Mouse (Mus musculus) heart, postnatal 0 days (tissue): ENCODE results near the gene Gabarap. TPM values are rescaled to one million over a fixed set of nuclear protein-coding genes. Genes with fewer than 3 reads are reported as not detected.

Source experiments
- ATAC-seq: fragments of 200-750 bp; cut with Nextera tagmentation; 2 replicates; pipeline ENCODE4 v1.8.0; 2017; ENCODE audit warnings: low read depth, moderate number of reproducible peaks, moderate library complexity; ENCODE audit not compliant: insufficient read depth
- DNase-seq: peaks from one replicate; pipeline ENCODE4 v3.0.0-alpha.2; 2016; ENCODE audit warnings: low spot score
- H3K27ac ChIP-seq: fragments of 300-500 bp; sonication (generic); 2 replicates; pipeline ENCODE4 v1.5.1; 2014; ENCODE audit warnings: low read depth, mild to moderate bottlenecking
- H3K27me3 ChIP-seq: fragments of 300-500 bp; sonication (generic); 2 replicates; pipeline ENCODE4 v1.6.1; 2014; ENCODE audit warnings: low read length, mixed read lengths; ENCODE audit not compliant: control insufficient read depth, insufficient read depth
- H3K36me3 ChIP-seq: fragments of 300-500 bp; sonication (generic); replicated peaks from 2 replicates; pipeline ENCODE4 v1.6.1; 2014; ENCODE audit warnings: low read length, mixed read lengths; ENCODE audit not compliant: control insufficient read depth, insufficient read depth
- H3K4me1 ChIP-seq: fragments of 300-500 bp; sonication (generic); 2 replicates; pipeline ENCODE4 v1.6.1; 2014; ENCODE audit warnings: antibody characterized with exemption; ENCODE audit not compliant: control insufficient read depth, insufficient read depth
- H3K4me2 ChIP-seq: fragments of 300-500 bp; sonication (generic); 2 replicates; pipeline ENCODE4 v1.6.1; 2014; ENCODE audit warnings: low read depth, mild to moderate bottlenecking, low read length, moderate library complexity
- H3K4me3 ChIP-seq: fragments of 300-500 bp; sonication (generic); 2 replicates; pipeline ENCODE4 v1.5.1; 2014; ENCODE audit warnings: low read depth, low read length
- H3K9ac ChIP-seq: fragments of 300-500 bp; sonication (generic); replicated peaks from 2 replicates; pipeline ENCODE4 v1.6.1; 2014; ENCODE audit warnings: low read depth, low read length, mixed read lengths
- H3K9me3 ChIP-seq: fragments of 300-500 bp; sonication (generic); replicated peaks from 2 replicates; pipeline ENCODE4 v1.6.1; 2016; ENCODE audit warnings: low read length; ENCODE audit not compliant: control insufficient read depth
- CTCF ChIP-seq: IDR thresholded peaks from 2 replicates; pipeline ENCODE4 v1.5.1; 2016; ENCODE audit warnings: antibody characterized with exemption, control low read depth, low read depth
- EP300 ChIP-seq: IDR thresholded peaks from 2 replicates; pipeline ENCODE4 v1.6.1; 2016; ENCODE audit warnings: antibody characterized with exemption, low read depth
- WGBS: fragments of 180-500 bp; shearing (Covaris S2); extraction: QIAGEN DNeasy Blood & Tissue Kit; methylation state at CpG from one replicate; pipeline ENCODE4 v1.1.7; 2014; 5-methylcytosine and 5-hydroxymethylcytosine counted together
- polyA plus RNA-seq: library from polyadenylated mRNA; unstranded; fragments of >200 nt; fragmentation: Nextera tagmentation; extraction: Ambion mirVana; gene quantifications from 2 replicates; pipeline ENCODE4 v1.2.1, GENCODE M21; 2015
- total RNA-seq: library from RNA; depleted of rRNA; stranded (reverse); fragments of >200 nt; gene quantifications from 2 replicates; pipeline ENCODE4 v1.2.3, GENCODE M21; 2014; ENCODE audit warnings: low replicate concordance

Gene Gabarap
- total and polyA plus RNA-seq, 2 experiments from 2014 or later, result 305 to 472 TPM

GRCm38 (mm10) chr11:69956218-69956617, 34.7 kb upstream of the Gabarap start:
- H3K27me3 ChIP-seq, result no peaks in the 10 kb centered on the region
- H3K4me1 ChIP-seq, result no peaks in the 10 kb centered on the region
- H3K4me2 ChIP-seq, result no peak overlapping the region
- WGBS, result 85% methylated on average over 1 of the region's 1 CpGs
- no peak for TF ChIP-seq EP300
- no peak for TF ChIP-seq CTCF
- no peak overlapping the region for H3K27ac ChIP-seq
- no peaks in the 10 kb centered on the region for H3K9me3 ChIP-seq
- H3K36me3 ChIP-seq, result no peaks in the 10 kb centered on the region
- no peak overlapping the region for H3K4me3 ChIP-seq
- H3K9ac ChIP-seq, result no peak overlapping the region
- ATAC-seq, result no peak
- DNase-seq, result no peak

- Histone ChIP-seq H3K4me2 (no peak overlapping the region), H3K27ac (no peak overlapping the region), H3K36me3 (no peaks in the 10 kb centered on the region), H3K27me3 (peaks cover 37% of the 10 kb centered on the region), H3K9ac (no peak overlapping the region), H3K9me3 (no peaks in the 10 kb centered on the region), H3K4me3 (no peak overlapping the region), H3K4me1 (no peaks in the 10 kb centered on the region)
- no peak for TF ChIP-seq EP300
- TF ChIP-seq CTCF, result peak; percentile 25; the same call in 1 of the 2 replicates
- ATAC-seq, result no peak
- no peak for DNase-seq
- WGBS, result 25% methylated on average over 5 of the region's 5 CpGs
These were observed 30.3 kb upstream of the Gabarap start for GRCm38 (mm10) chr11:69960616-69961015.

- TF ChIP-seq CTCF, result no peak
- no peak for TF ChIP-seq EP300
These were observed 29.1 kb upstream of the Gabarap start for GRCm38 (mm10) chr11:69961841-69962240.

GRCm38 (mm10) chr11:69964650-69965270, 26.2 kb upstream of the Gabarap start, which contains the start of gene Cldn7:
Cldn7 (plus strand) TSS chr11:69964779.
- no peak within 1 kb of the TSS for H3K4me2 ChIP-seq
- peak within 1 kb of the TSS; percentile 10 for H3K4me3 ChIP-seq
- peaks cover 19% of the 10 kb centered on the region for H3K36me3 ChIP-seq
- WGBS, result 13% methylated on average over 23 of the region's 24 CpGs
- peaks cover 52% of the 10 kb centered on the region for H3K27me3 ChIP-seq
- DNase-seq, result no peak
- H3K27ac ChIP-seq, result no peak within 1 kb of the TSS
- H3K9ac ChIP-seq, result no peak within 1 kb of the TSS
- H3K9me3 ChIP-seq, result no peaks in the 10 kb centered on the region
- TF ChIP-seq CTCF (no peak), EP300 (no peak)
- 0 out of 2 replicates have a peak, but pooled peaks cover 10% of the 10 kb centered on the region for H3K4me1 ChIP-seq
- ATAC-seq, result no peak

More at GRCm38 (mm10) chr11:69961841-69962240, 29.1 kb upstream of the Gabarap start:
- 27% methylated on average over 5 of the region's 5 CpGs for WGBS
- DNase-seq (no peak), ATAC-seq (no peak)
- no peak overlapping the region for H3K27ac ChIP-seq
- H3K9ac ChIP-seq, result no peak overlapping the region
- H3K4me1 ChIP-seq, result 0 out of 2 replicates have a peak, but pooled peaks cover 8% of the 10 kb centered on the region
- no peak overlapping the region for H3K4me2 ChIP-seq
- H3K36me3 ChIP-seq, result no peaks in the 10 kb centered on the region
- H3K4me3 ChIP-seq, result no peak overlapping the region
- H3K27me3 ChIP-seq, result peaks cover 49% of the 10 kb centered on the region
- no peaks in the 10 kb centered on the region for H3K9me3 ChIP-seq

GRCm38 (mm10) chr11:69965271-69966005, 25.5 kb upstream of the Gabarap start:
- H3K27me3 ChIP-seq, result peaks cover 52% of the 10 kb centered on the region
- H3K27ac ChIP-seq, result no peak overlapping the region
- no peak overlapping the region for H3K9ac ChIP-seq
- no peak for TF ChIP-seq CTCF
- TF ChIP-seq EP300, result no peak
- DNase-seq (no peak), ATAC-seq (no peak)
- 0 out of 2 replicates have a peak, but pooled peaks cover 10% of the 10 kb centered on the region for H3K4me1 ChIP-seq
- WGBS, result 5% methylated on average over 48 of the region's 49 CpGs
- peak overlapping the region; percentile 44 for H3K4me3 ChIP-seq
- H3K4me2 ChIP-seq, result peak overlapping the region; percentile 65; the same call in 1 of the 2 replicates
- no peaks in the 10 kb centered on the region for H3K9me3 ChIP-seq
- peaks cover 25% of the 10 kb centered on the region for H3K36me3 ChIP-seq
